Mouse (Mus musculus) liver, adult 2 months (tissue): Measurements from ENCODE around the gene Slc30a9.

ENCODE experiments used
- CTCF ChIP-seq: fragments of 200-500 bp; IDR thresholded peaks from 2 replicates; pipeline ENCODE4 v1.5.1; 2011; ENCODE audit warnings: low read depth, low read length, control low read depth
- POLR2A ChIP-seq: fragments of 200-500 bp; IDR thresholded peaks from 2 replicates; pipeline ENCODE4 v1.6.1; 2011; ENCODE audit warnings: low read length, control low read depth; ENCODE audit not compliant: insufficient read depth; ENCODE audit errors: extremely low read depth

- TF ChIP-seq CTCF, result no peak
- TF ChIP-seq POLR2A, result no peak
Observed at GRCm38 (mm10) chr5:67295029-67295428, 11.7 kb upstream of the Slc30a9 start.
